Mouse (Mus musculus) induced T-regulatory cell, adult 2 months (primary cell): ENCODE measurements at regions not wholly inside any gene's neighbourhood (a gene's known extent, or its start where the extent isn't known, plus 50 kb on each side); places are given as distances from the start of the nearest gene placed in this dataset.

ENCODE experiments used
- DNase-seq: peaks from one replicate; pipeline ENCODE4 v3.0.0-alpha.2; 2012; ENCODE audit warnings: low read depth

- DNase-seq, result no peak
These were observed 261.1 kb upstream of the Gm10131 start for GRCm38 (mm10) chr8:34372666-34372980.

GRCm38 (mm10) chr8:34371973-34372665 is 260.6 kb upstream of the Gm10131 start:
- no peak for DNase-seq

- no peak for DNase-seq
These were observed 259.9 kb upstream of the Gm10131 start for GRCm38 (mm10) chr8:34371391-34371790.

DNA sequence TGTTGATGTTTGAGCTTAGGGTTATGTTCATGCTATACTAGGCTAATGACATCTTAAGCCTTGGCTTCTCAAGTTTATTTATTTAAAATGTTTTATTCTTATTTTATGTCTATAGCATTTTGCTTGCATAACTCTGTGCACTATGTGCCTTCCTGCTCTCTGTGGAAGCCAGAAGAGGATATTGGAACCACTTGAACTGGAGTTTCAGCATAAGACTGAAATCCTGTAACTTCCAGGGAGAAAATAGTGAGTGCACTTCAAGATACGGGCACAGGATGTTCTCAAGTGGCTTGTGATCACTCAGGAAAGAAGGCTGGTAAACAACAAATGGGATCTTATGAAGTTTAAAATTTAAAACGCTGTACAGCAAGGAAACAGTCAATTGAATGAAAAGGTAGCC is 257.0 kb upstream of the Gm10131 start:
- no peak for DNase-seq

DNA sequence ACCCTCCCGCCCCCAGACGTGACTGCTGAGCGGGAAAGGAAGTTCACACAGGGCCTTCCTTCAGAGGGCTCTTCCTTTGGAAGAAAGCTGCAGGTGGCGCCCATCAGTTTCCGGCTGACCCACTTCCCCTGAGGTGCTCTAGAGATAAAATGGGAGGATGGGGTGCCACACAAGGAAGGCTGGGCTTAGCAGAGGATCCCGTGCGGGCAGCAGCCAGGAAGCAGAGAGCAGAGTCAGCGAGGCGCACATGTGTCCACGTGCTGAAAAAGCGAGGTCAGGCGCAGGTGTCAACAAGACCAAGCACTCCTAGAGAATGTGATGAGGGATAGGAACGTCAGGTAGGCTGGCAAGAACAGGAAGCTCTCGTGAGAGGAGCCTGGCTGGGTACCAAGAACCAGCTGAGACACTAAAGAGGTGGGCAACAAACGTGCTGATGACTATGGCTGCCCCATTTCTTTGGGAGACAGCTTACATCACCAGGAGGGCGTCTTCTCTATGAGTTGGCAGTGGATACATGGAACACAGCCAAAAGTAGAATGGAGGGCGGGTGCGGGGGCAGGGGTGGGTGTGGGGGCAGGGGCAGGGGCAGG is 253.0 kb upstream of the Gm10131 start:
- no peak for DNase-seq

GRCm38 (mm10) chr8:34363679-34364078 is 252.1 kb upstream of the Gm10131 start:
- DNase-seq, result no peak

DNA sequence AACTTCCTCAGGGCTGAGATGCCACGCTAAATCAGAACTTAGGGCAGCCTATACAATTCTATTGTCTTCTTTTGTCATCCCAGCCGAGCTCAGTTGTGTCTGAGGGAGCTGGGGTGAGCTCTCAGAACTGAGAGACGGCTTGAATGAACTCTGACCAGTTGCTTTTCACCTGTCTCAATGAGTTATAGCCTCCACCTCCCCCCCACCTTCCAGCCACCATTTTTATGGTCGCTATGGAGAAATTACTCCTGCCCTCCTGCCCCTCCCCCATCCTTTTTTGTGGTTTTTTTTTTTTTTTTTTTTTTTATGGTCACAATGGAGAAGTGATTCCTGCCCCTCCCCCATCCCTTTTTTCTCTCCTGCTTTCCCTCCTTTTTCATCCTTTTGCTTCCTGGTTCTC is 251.6 kb upstream of the Gm10131 start:
- DNase-seq, result no peak

DNA sequence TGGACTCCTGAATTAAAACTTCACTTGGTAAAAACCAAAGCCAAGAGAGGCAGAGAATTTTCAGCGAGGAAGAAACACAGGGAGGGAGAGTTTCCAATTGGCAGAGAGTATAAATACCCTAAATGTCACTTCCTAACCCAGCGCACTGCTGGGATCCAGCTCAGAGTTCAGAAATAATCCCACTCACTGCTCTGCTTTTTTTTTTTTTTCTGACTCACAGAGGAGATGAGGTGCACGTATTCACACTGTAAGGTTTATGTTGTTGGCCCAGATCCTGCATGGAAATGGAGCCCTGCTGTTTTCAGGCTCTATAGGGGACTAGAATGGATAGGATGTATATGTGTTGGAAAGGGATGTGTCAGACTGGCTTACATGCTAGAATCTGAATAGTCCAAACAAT is 249.8 kb upstream of the Gm10131 start:
- no peak for DNase-seq

- DNase-seq, result no peak
These were observed 248.2 kb upstream of the Gm10131 start for GRCm38 (mm10) chr8:34359776-34360175.

- no peak for DNase-seq
These were observed 243.5 kb upstream of the Gm10131 start for GRCm38 (mm10) chr8:34355059-34355458.

DNA sequence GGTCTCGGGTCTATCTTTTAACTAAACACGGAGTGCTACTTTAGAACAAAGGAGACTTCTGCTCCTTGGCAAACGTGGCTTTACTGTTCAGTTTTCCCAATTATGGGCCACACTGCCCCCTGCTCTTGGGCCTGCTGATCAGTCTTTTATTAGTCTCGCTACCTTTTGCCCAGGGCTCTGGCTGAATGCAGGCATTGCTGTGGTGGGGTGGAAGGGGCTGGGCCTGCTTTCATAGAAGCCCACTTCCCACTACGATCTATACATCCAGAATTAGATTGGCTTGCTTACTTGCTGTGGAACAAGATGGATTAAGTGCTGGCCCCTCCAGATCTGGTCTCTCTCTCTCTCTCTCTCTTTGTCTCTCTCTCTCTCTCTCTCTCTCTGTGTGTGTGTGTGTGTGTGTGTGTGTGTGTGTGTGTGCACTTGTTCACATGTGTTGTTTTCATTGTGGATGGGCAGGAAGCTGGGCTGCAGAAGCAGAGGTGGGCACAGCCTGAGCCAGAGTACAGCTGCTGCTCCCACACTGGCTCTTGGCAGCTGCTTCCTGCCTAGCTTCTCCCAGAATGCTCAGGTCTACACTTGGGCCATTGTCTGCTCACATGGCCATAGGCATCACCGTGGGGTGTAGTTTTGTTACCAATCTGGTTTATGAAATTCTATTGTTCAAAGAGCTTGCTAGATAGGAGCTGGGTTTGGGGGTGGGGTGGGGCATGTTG is 241.8 kb upstream of the Gm10131 start:
- no peak for DNase-seq

DNA sequence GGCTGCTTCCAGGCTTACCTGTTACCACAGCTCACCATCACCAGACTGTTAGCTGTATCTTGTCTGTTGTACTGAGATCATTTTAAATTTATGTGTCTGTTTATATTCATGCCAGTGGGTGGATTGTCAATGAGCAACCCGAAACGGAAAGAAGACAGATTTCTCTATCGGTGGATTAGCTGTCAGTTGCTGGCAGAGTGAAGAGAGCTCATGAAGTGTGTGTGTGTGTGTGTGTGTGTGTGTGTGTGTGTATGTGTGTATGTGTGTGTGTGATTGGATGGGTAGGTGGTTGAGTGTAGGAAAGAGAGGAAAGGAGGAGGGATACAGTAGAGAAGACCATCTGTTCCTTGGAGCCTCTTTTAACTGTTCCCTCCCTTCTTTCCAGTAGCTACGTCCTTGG is 223.3 kb upstream of the Gm10131 start:
- DNase-seq, result no peak

DNA sequence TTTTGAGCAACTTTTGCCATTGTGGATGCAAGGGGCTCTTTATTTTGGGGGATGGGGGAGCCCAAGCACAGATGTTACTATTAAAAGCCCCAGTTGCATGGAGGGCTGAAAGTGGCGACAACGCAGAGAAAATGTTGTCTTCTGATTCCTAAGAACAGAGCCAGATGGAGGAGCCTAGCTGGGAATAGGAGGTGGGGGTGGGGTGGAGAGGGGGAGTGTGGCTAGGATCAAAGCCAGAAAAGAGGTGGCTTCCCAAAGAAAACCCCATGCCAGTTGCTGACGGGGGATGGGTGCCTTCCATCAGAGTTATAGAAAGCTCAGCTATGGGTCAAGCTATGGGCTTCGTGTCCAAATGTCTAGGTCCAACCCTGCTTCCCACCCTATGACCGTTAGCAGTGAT is 220.1 kb upstream of the Gm10131 start:
- no peak for DNase-seq

GRCm38 (mm10) chr8:34326614-34326965 is 215.1 kb upstream of the Gm10131 start:
- no peak for DNase-seq

DNA sequence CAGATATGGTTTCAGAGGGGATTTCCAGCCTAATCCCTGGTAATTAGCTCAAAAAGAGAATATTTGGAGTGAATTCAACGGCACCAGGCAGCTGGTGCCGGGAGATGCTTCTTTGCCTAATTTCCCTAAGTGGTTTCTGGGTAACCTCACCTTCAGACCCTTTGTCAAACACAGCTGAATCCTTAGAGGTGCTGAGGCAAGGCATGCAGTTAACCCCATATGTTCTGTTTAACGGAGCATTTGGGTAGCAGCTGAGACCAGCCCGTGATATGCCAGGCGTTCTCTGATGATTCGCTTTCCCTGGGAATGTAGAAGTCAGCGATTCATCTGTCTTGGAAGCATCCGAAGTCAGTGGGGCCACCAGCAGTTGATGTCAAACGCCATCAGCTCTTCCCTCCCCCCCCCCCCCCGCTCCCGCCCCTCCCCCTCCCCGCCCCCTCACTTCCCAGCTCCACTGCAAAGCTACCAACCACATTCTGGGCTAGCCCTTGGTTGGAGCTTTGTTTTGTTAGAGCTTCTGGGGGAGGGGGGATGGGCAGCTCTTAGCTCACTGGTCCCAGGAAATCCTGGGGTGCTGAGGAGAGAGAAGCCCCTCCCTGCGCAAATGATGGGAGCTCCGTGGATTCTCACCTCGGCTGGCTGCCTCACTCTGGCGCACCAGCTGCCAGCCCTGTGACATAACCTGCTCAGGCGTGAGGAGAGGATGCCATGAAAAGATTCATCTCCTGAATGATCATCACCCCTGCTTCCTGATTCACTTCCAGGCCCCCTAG is 214.5 kb upstream of the Gm10131 start:
- no peak for DNase-seq

- DNase-seq, result no peak
These were observed 208.6 kb upstream of the Gm10131 start for GRCm38 (mm10) chr8:34320158-34320587.

DNA sequence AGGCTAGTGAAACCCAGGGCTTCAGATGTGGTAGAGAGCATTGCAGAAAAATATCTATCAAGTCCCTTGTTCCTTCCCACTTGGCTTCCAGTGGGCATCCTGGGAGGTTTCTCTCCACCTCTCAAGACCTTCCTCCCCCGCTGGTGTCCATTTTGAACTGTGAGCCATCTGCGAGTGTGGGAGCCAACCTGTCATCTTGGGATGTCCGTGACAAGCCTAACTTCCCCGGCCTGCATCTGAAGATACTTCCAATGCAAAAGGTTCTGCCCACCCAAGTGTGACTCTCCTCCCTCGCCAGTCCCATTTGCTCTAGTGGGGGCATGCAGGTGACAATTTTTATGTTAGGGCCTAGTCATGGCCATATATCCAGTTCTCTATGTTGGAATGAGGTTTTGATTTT is 208.2 kb upstream of the Gm10131 start:
- no peak for DNase-seq

DNA sequence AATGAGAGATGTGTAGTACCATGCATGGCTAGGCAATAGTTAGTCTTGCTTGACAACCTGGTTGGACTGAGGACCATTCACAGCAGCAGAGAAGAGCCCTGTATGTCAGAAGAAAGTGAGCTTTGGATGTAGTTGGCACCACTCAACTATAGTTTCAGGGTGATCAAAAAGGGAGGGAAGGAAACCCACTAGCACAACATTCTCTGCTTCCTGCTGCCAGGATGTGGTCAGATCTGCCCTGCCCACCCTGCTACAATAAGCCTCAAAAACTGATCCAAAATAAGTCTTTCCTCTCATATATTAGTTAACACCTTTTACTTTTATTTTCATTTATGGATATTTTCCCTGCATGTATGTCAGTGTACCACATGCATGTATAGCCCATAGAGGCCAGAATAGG is 203.7 kb upstream of the Gm10131 start:
- DNase-seq, result peak; percentile 7

GRCm38 (mm10) chr8:34305542-34306485 is 194.3 kb upstream of the Gm10131 start:
- DNase-seq, result no peak

GRCm38 (mm10) chr8:34303815-34304214 is 192.3 kb upstream of the Gm10131 start:
- DNase-seq, result no peak

DNA sequence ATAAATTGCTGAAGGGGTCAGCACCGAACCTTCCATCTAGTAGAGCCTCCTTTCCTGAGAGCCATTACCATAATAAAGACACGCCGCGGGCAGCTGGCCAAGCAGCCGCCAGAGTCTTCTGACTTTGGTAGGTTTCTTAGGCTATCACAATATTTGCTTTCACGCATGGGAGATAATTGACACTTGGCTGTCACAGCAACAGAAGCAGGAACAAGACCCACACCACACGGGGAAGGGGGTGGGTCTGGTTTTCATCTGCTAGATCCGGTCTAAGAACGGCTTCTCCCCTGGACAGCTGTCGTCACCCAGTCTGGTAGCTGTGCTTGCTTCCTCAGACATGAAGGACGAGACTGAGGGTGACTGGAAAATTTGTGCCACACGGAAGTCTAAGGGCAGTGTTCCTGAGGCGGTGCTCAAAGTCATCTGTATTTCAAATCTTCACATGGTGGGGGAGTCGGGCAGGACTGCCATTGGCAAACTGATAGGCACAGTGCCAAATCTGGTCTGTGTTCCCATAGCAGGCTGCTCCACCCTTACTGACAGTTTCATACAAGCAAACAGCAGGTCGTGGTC is 188.9 kb upstream of the Gm10131 start:
- DNase-seq, result no peak
